Mouse (Mus musculus): Measurements from ENCODE around the gene Acss1. TPM values are rescaled to one million over a fixed set of nuclear protein-coding genes. Genes with fewer than 3 reads are reported as not detected.

Gene Acss1
- polyA plus RNA-seq, 1 experiment from 2014 or later, result 17.6 TPM

GRCm38 (mm10) chr2:150579628-150580027 is 88.7 kb downstream of the Acss1 start:
- H3K27me3 ChIP-seq (ENCODE audit: poor library complexity, severe bottlenecking), result no peaks in the 10 kb centered on the region
- H3K4me1 ChIP-seq, result no peaks in the 10 kb centered on the region
- H3K36me3 ChIP-seq (replicated peaks), result peaks cover 19% of the 10 kb centered on the region
- DNase-seq (ENCODE audit: extremely low spot score, low spot score), result no peak
- no peak overlapping the region for H3K27ac ChIP-seq
- H3K9me3 ChIP-seq, result no peaks in the 10 kb centered on the region
- no peak overlapping the region for H3K4me3 ChIP-seq
- 91% methylated on average over 1 of the region's 1 CpGs for WGBS

GRCm38 (mm10) chr2:150578603-150579002 is 89.7 kb downstream of the Acss1 start:
- Histone ChIP-seq H3K36me3 (replicated peaks) (peaks cover 9% of the 10 kb centered on the region), H3K27ac (no peak overlapping the region), H3K9me3 (no peaks in the 10 kb centered on the region), H3K27me3 (ENCODE audit: poor library complexity, severe bottlenecking) (no peaks in the 10 kb centered on the region), H3K4me3 (no peak overlapping the region), H3K4me1 (no peaks in the 10 kb centered on the region)
- WGBS, result 84% methylated on average over 5 of the region's 5 CpGs
- DNase-seq (ENCODE audit: extremely low spot score, low spot score), result no peak

DNA sequence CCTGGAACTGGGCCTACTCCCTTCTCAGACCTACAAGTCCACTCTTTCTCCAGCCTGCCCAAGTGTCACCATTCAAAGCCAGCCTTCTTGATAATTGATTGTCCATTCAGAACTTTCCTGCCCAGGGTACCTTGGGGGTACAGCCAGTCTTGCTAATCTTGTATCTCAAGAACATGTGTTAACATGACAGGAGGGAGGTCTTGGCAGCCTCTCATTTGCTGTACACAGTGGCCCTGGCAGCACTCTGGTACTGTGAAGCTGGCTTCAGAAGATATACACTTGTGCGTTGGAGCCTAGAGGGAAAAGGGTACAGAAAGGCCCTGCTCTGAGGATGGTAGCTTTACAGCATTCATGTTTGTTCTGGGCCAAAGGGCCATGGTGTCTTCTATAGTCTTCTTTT is 92.0 kb downstream of the Acss1 start:
- no peak for DNase-seq (ENCODE audit: extremely low spot score, low spot score)
- Histone ChIP-seq H3K27ac (no peak overlapping the region), H3K36me3 (replicated peaks) (peaks cover 3% of the 10 kb centered on the region; the same call in 1 of the 2 replicates), H3K27me3 (ENCODE audit: poor library complexity, severe bottlenecking) (no peaks in the 10 kb centered on the region), H3K4me1 (no peaks in the 10 kb centered on the region), H3K9me3 (no peaks in the 10 kb centered on the region), H3K4me3 (no peak overlapping the region)
- 97% methylated on average over 1 of the region's 1 CpGs for WGBS

GRCm38 (mm10) chr2:150572463-150572862 is 95.8 kb downstream of the Acss1 start:
- WGBS, result 85% methylated on average over 3 of the region's 3 CpGs
- no peak for DNase-seq (ENCODE audit: extremely low spot score, low spot score)
- no peaks in the 10 kb centered on the region for H3K9me3 ChIP-seq

DNA sequence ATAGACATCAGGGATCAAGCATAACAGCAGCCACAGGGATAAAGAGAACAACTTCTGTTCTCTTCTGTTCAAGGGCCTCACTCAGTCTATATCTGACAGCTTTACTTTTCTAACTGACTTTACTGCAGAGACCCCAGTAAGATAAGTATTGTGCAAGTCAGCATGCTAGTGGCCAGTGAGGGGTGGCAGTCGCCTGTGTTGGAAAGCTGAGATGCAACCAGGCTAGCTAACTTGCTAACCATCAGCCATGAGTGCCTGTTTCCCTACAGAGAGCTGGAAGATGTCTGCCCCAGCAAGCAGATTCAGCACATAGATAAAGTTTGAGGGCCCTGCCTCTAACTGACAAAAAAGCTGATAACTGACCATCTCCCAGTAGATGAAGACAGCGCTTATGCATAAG is 97.5 kb downstream of the Acss1 start:
- DNase-seq (ENCODE audit: extremely low spot score, low spot score), result no peak
- no peaks in the 10 kb centered on the region for H3K4me1 ChIP-seq
- no peaks in the 10 kb centered on the region for H3K9me3 ChIP-seq
- 87% methylated on average over 2 of the region's 2 CpGs for WGBS
- no peaks in the 10 kb centered on the region for H3K36me3 ChIP-seq (replicated peaks)
- no peaks in the 10 kb centered on the region for H3K27me3 ChIP-seq (ENCODE audit: poor library complexity, severe bottlenecking)
- no peak overlapping the region for H3K4me3 ChIP-seq
- H3K27ac ChIP-seq, result no peak overlapping the region

More at GRCm38 (mm10) chr2:150572463-150572862, 95.8 kb downstream of the Acss1 start:
- H3K4me1 ChIP-seq, result no peaks in the 10 kb centered on the region
- H3K27me3 ChIP-seq (ENCODE audit: poor library complexity, severe bottlenecking), result no peaks in the 10 kb centered on the region
- no peak overlapping the region for H3K27ac ChIP-seq
- H3K36me3 ChIP-seq (replicated peaks), result no peaks in the 10 kb centered on the region
- H3K4me3 ChIP-seq, result no peak overlapping the region

GRCm38 (mm10) chr2:150569847-150570590 is 98.3 kb downstream of the Acss1 start, which contains the start of gene Cst7:
Gene Cst7 (plus strand): TSS chr2:150570415.
- DNase-seq (ENCODE audit: extremely low spot score, low spot score), result no peak
- Histone ChIP-seq H3K27ac (no peak within 1 kb of the TSS), H3K27me3 (ENCODE audit: poor library complexity, severe bottlenecking) (no peaks in the 10 kb centered on the region), H3K36me3 (replicated peaks) (no peaks in the 10 kb centered on the region), H3K4me1 (no peaks in the 10 kb centered on the region), H3K4me3 (no peak within 1 kb of the TSS), H3K9me3 (no peaks in the 10 kb centered on the region)
- 82% methylated on average over 11 of the region's 11 CpGs for WGBS

Other genes with a start within 250 kb of the Acss1 start
- 9.2 and 11.1 TPM in 2 replicates for gene Zfp442, start 217.0 kb downstream of the Acss1 start, polyA plus RNA-seq (2016; fragmentation: Nextera tagmentation; extraction: Ambion mirVana)
- 0.07 TPM in 1 of 2 replicates, not detected in the other for gene Zfp345, start 183.4 kb downstream of the Acss1 start, polyA plus RNA-seq (2016; fragmentation: Nextera tagmentation; extraction: Ambion mirVana)
- gene Cst7, start 98.1 kb downstream of the Acss1 start, polyA plus RNA-seq (2016; fragmentation: Nextera tagmentation; extraction: Ambion mirVana), result 0.20 and 0.21 TPM in 2 replicates
- gene Apmap, start 59.9 kb downstream of the Acss1 start, polyA plus RNA-seq (2016; fragmentation: Nextera tagmentation; extraction: Ambion mirVana), result 34.2 and 34.9 TPM in 2 replicates
- 0.05 TPM in 1 of 2 replicates, not detected in the other for gene Vsx1, start 20.9 kb upstream of the Acss1 start, polyA plus RNA-seq (2016; fragmentation: Nextera tagmentation; extraction: Ambion mirVana)
- gene Entpd6, start 80.5 kb upstream of the Acss1 start, polyA plus RNA-seq (2016; fragmentation: Nextera tagmentation; extraction: Ambion mirVana), result 36.0 and 37.1 TPM in 2 replicates
- gene Pygb, start 118.2 kb upstream of the Acss1 start, polyA plus RNA-seq (2016; fragmentation: Nextera tagmentation; extraction: Ambion mirVana), result 62.3 and 67.8 TPM in 2 replicates
- 46.5 and 48.4 TPM in 2 replicates for gene Abhd12, start 236.2 kb upstream of the Acss1 start, polyA plus RNA-seq (2016; fragmentation: Nextera tagmentation; extraction: Ambion mirVana)
- gene Gins1, start 236.9 kb upstream of the Acss1 start, polyA plus RNA-seq (2016; fragmentation: Nextera tagmentation; extraction: Ambion mirVana), result 83.7 and 86.6 TPM in 2 replicates

Data from forebrain, embryonic 10.5 days (tissue).